Mouse (Mus musculus) midbrain, embryonic 14.5 days (tissue): ENCODE data around the gene Cox19. TPM values are rescaled to one million over a fixed set of nuclear protein-coding genes. Genes with fewer than 3 reads are reported as not detected.
"Not testable (repeated sequence)": the region's sequence is repeated elsewhere in the genome, so short reads cannot be mapped to it uniquely, and the experiment has no call there.

ENCODE experiments used
- ATAC-seq: fragments of 200-750 bp; cut with Nextera tagmentation; 2 replicates; pipeline ENCODE4 v1.8.0; 2017; ENCODE audit warnings: moderate number of reproducible peaks, moderate library complexity; ENCODE audit not compliant: low FRiP score, low TSS enrichment
- DNase-seq: peaks from one replicate; pipeline ENCODE4 v3.0.0-alpha.2; 2015
- H3K27ac ChIP-seq: fragments of 300-500 bp; sonication (generic); replicated peaks from 2 replicates; pipeline ENCODE4 v1.5.1; 2014; ENCODE audit warnings: mild to moderate bottlenecking, low read depth, low read length, moderate library complexity
- H3K27me3 ChIP-seq: fragments of 300-500 bp; sonication (generic); 2 replicates; pipeline ENCODE4 v1.6.1; 2014; ENCODE audit warnings: low read length, control low read depth, mixed read lengths; ENCODE audit not compliant: control insufficient read depth, insufficient read depth
- H3K36me3 ChIP-seq: fragments of 300-500 bp; sonication (generic); 2 replicates; pipeline ENCODE4 v1.6.1; 2014; ENCODE audit warnings: low read length, control low read depth; ENCODE audit not compliant: control insufficient read depth, insufficient read depth
- H3K4me1 ChIP-seq: fragments of 300-500 bp; sonication (generic); 2 replicates; pipeline ENCODE4 v1.6.1; 2014; ENCODE audit warnings: mild to moderate bottlenecking, antibody characterized with exemption, low read length, control low read depth; ENCODE audit not compliant: control insufficient read depth, insufficient read depth
- H3K4me2 ChIP-seq: fragments of 300-500 bp; sonication (generic); 2 replicates; pipeline ENCODE4 v1.6.1; 2014; ENCODE audit warnings: mild to moderate bottlenecking, low read length, moderate library complexity
- H3K4me3 ChIP-seq: fragments of 300-500 bp; sonication (generic); replicated peaks from 2 replicates; pipeline ENCODE4 v1.5.1; 2014; ENCODE audit warnings: low read depth, low read length
- H3K9ac ChIP-seq: fragments of 300-500 bp; sonication (generic); replicated peaks from 2 replicates; pipeline ENCODE4 v1.6.1; 2014; ENCODE audit warnings: mild to moderate bottlenecking, low read length, moderate library complexity
- H3K9me3 ChIP-seq: fragments of 300-500 bp; sonication (generic); 2 replicates; pipeline ENCODE4 v1.6.1; 2016; ENCODE audit warnings: low read length, control low read depth, mixed read lengths; ENCODE audit not compliant: control insufficient read depth
- WGBS: fragments of 180-500 bp; shearing (Covaris S2); extraction: QIAGEN DNeasy Blood & Tissue Kit; methylation state at CpG from one replicate; pipeline ENCODE4 v1.1.7; 2014; 5-methylcytosine and 5-hydroxymethylcytosine counted together
- polyA plus RNA-seq: library from polyadenylated mRNA; unstranded; fragments of >200 nt; fragmentation: Nextera tagmentation; extraction: Ambion mirVana; gene quantifications from 2 replicates; pipeline ENCODE4 v1.2.1, GENCODE M21; 2014

Cox19 gene
- polyA plus RNA-seq, 1 experiment from 2014 or later = 130 TPM

DNA sequence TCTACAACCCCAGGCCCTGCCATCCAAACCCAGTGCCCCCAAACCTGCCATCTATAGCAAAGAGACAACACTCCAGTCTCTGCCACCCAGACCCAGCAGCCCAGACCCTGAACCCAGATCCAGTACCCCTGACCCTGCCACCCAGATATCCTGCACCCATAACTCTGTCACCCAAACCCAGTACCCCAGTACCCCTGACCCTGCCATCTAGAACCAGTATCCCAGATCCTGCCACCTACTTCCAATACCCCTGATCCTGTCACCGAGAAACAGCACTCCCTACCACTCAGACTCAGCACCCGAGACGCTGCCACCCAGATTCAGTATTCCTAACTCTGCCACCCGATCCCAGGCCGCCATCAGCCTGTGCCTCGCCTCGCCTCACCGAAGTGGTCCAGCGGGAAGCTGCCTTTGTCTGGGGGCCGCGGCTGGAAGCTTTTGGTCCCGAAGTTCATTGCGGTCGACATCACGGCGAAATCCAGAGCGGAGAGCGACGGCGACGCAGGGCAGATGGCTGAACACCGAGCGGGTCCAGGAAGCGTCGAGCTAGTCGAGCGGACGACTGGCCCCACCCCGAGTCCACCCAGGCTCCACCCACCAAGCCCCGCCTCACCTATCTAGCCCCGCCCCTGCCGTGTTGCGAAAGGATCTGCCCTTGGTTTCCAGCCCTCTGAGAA, 6.4 kb downstream of the Cox19 start:
- H3K4me1 ChIP-seq = peaks cover 8% of the 10 kb centered on the region
- H3K27ac ChIP-seq = peak overlapping the region; percentile 82
- under 1% methylated on average over 33 of the region's 33 CpGs for WGBS
- no peaks in the 10 kb centered on the region for H3K9me3 ChIP-seq
- peak overlapping the region; percentile 89 for H3K4me3 ChIP-seq
- peak overlapping the region; percentile 89 for H3K9ac ChIP-seq
- ATAC-seq = peak; percentile 92
- DNase-seq = peak; percentile 95
- peak overlapping the region; percentile 97 for H3K4me2 ChIP-seq
- H3K36me3 ChIP-seq = peaks cover 29% of the 10 kb centered on the region
- no peaks in the 10 kb centered on the region for H3K27me3 ChIP-seq

GRCm38 (mm10) chr5:139344021-139344686, 7.1 kb downstream of the Cox19 start:
- peak; percentile 89 for DNase-seq
- ATAC-seq = peak; percentile 68
- Histone ChIP-seq H3K9ac (peak overlapping the region; percentile 89), H3K4me1 (peaks cover 8% of the 10 kb centered on the region), H3K27ac (peak overlapping the region; percentile 82; the same call in 1 of the 2 replicates), H3K9me3 (no peaks in the 10 kb centered on the region), H3K36me3 (peaks cover 36% of the 10 kb centered on the region), H3K27me3 (no peaks in the 10 kb centered on the region), H3K4me2 (peak overlapping the region; percentile 97), H3K4me3 (peak overlapping the region; percentile 89)
- WGBS = 7% methylated on average over 12 of the region's 12 CpGs

DNA sequence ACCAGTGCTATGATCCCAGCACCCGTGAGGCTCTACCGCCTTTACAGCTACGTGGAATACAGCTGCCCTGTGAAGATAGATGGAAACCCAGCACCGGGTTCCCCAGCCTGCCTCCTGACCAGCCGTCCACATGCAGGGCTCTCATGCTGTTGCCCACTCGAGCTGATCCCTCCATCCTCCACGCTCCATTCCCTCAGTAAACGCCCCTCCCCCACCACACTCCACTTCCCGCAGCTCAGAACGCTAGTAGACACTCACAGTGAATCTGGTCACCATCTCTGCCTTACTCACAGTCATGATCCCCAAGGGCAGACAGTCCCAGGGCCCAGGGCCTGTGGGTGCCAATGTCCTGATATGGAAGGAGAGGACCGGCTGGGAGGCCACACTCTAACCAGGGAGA, 12.3 kb downstream of the Cox19 start:
- DNase-seq (no peak), ATAC-seq (no peak)
- Histone ChIP-seq H3K9me3 (no peaks in the 10 kb centered on the region), H3K27ac (no peak overlapping the region), H3K4me1 (peaks cover 5% of the 10 kb centered on the region), H3K27me3 (no peaks in the 10 kb centered on the region), H3K9ac (no peak overlapping the region), H3K4me3 (no peak overlapping the region), H3K4me2 (no peak overlapping the region), H3K36me3 (peaks cover 81% of the 10 kb centered on the region)
- WGBS = 81% methylated on average over 11 of the region's 11 CpGs

- DNase-seq (no peak), ATAC-seq (no peak)
- Histone ChIP-seq H3K4me1 (no peaks in the 10 kb centered on the region), H3K4me3 (no peak overlapping the region), H3K4me2 (no peak overlapping the region), H3K9ac (no peak overlapping the region), H3K9me3 (no peaks in the 10 kb centered on the region), H3K27me3 (no peaks in the 10 kb centered on the region), H3K27ac (no peak overlapping the region), H3K36me3 (peaks cover 81% of the 10 kb centered on the region)
- 92% methylated on average over 3 of the region's 3 CpGs for WGBS
These were observed 12.8 kb downstream of the Cox19 start for GRCm38 (mm10) chr5:139338403-139338802.

GRCm38 (mm10) chr5:139337826-139338370, 13.3 kb downstream of the Cox19 start:
- H3K4me3 ChIP-seq = no peak overlapping the region
- no peak overlapping the region for H3K4me2 ChIP-seq
- no peak overlapping the region for H3K27ac ChIP-seq
- no peak overlapping the region for H3K9ac ChIP-seq
- DNase-seq = no peak
- H3K4me1 ChIP-seq = no peaks in the 10 kb centered on the region
- 82% methylated on average over 13 of the region's 13 CpGs for WGBS
- ATAC-seq = no peak
- no peaks in the 10 kb centered on the region for H3K27me3 ChIP-seq
- H3K9me3 ChIP-seq = no peaks in the 10 kb centered on the region
- peaks cover 80% of the 10 kb centered on the region for H3K36me3 ChIP-seq

GRCm38 (mm10) chr5:139335634-139336033, 15.6 kb downstream of the Cox19 start:
- H3K27me3 ChIP-seq = no peaks in the 10 kb centered on the region

GRCm38 (mm10) chr5:139334394-139334793, 16.8 kb downstream of the Cox19 start:
- peaks cover 48% of the 10 kb centered on the region for H3K36me3 ChIP-seq
- H3K4me2 ChIP-seq, DNase-seq, H3K27ac ChIP-seq, ATAC-seq, H3K27me3 ChIP-seq, H3K9ac ChIP-seq, H3K9me3 ChIP-seq, H3K4me3 ChIP-seq, H3K4me1 ChIP-seq: not testable (repeated sequence)
- WGBS = 83% methylated on average over 10 of the region's 10 CpGs

More at GRCm38 (mm10) chr5:139335634-139336033, 15.6 kb downstream of the Cox19 start:
- no peaks in the 10 kb centered on the region for H3K4me1 ChIP-seq
- H3K27ac ChIP-seq = no peak overlapping the region
- WGBS = 93% methylated on average over 4 of the region's 4 CpGs
- peaks cover 60% of the 10 kb centered on the region for H3K36me3 ChIP-seq
- no peak overlapping the region for H3K4me2 ChIP-seq
- no peak overlapping the region for H3K9ac ChIP-seq
- H3K4me3 ChIP-seq = no peak overlapping the region
- ATAC-seq (no peak), DNase-seq (no peak)
- no peaks in the 10 kb centered on the region for H3K9me3 ChIP-seq

GRCm38 (mm10) chr5:139333301-139334013, 17.8 kb downstream of the Cox19 start:
- peak; percentile 23 for DNase-seq
- 81% methylated on average over 16 of the region's 16 CpGs for WGBS

More at GRCm38 (mm10) chr5:139333301-139334013, 17.8 kb downstream of the Cox19 start:
- no peak overlapping the region for H3K4me2 ChIP-seq
- no peaks in the 10 kb centered on the region for H3K9me3 ChIP-seq
- peaks cover 39% of the 10 kb centered on the region for H3K36me3 ChIP-seq
- H3K4me3 ChIP-seq = no peak overlapping the region
- no peak overlapping the region for H3K27ac ChIP-seq
- no peaks in the 10 kb centered on the region for H3K4me1 ChIP-seq
- no peaks in the 10 kb centered on the region for H3K27me3 ChIP-seq
- no peak overlapping the region for H3K9ac ChIP-seq
- no peak for ATAC-seq
